Mouse (Mus musculus) layer of hippocampus, adult 2 months (tissue): ENCODE data around the gene Cd82. TPM values are rescaled to one million over a fixed set of nuclear protein-coding genes. Genes with fewer than 3 reads are reported as not detected.

Experiments used
- DNase-seq, 2 experiments: peaks; one replicate each; pipeline ENCODE4 v3.0.0; 2022; ENCODE audit warnings: low spot score in 2 of 2
- H3K27ac ChIP-seq: fragments of 200-600 bp; 2 replicates; pipeline ENCODE4 v1.8.1; 2022
- H3K4me3 ChIP-seq: fragments of 200-600 bp; 2 replicates; pipeline ENCODE4 v1.8.1; 2022; ENCODE audit warnings: mild to moderate bottlenecking
- CTCF ChIP-seq: fragments of 200-600 bp; conservative IDR thresholded peaks from 2 replicates; pipeline ENCODE4 v1.8.1; 2022; ENCODE audit warnings: antibody characterized with exemption, mild to moderate bottlenecking, moderate library complexity
- long read RNA-seq, 2 experiments: library from polyadenylated mRNA; stranded (forward); transcript quantifications; one replicate each; pipeline ENCODE4 v2.0.0; 2021; ENCODE audit warnings: borderline mapping rate in 2 of 2
- total RNA-seq, 2 experiments: library from RNA; stranded (reverse); gene quantifications; 2 replicates each; pipeline ENCODE4 v1.2.3; 2021

Gene Cd82
- total RNA-seq = 10 to 100 TPM; 17.2 to 17.9 TPM
- long read RNA-seq, experiment 1, partial matches to known transcripts = 0 of 3 reads
- long read RNA-seq, experiment 1, other reads (novel, unspliced or antisense) = 0 of 3 reads
- long read RNA-seq, experiment 2, transcript Cd82-201 (10 exons, 1,824 nt) = major isoform, 9 of 12 reads
- long read RNA-seq, experiment 2, partial matches to known transcripts = 1 of 12 reads
- long read RNA-seq, experiment 2, other reads (novel, unspliced or antisense) = 0 of 12 reads

GRCm38 (mm10) chr2:93462760-93463159 is at the start of gene Cd82:
TSS of gene Cd82 (minus strand) at chr2:93463140.
- Histone ChIP-seq H3K4me3 (peak within 1 kb of the TSS; percentile 61), H3K27ac (peak within 1 kb of the TSS; percentile 67)
- TF ChIP-seq CTCF = no peak
- DNase-seq = peak in 1 of 2 experiments; percentile 21

DNA sequence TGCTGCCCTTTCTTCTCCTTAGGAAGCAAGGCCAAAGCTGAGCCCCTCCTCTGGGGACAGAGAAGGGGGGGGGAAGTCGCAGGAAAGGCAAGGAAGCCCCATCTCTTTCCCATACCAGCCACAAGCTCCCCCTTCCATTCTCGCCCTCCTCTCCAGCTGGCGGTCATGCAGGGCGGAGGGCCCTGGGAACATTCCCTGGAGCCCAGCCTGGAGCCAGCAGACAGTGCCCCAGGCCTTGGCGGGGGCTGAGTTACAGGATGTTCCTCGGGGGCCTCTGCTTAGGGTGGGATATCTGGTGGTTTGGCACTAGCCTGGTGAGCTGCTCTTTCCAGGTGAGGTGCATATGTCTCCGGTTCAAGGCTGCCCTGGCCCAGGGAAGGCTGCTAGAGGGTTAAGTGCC is 49.2 kb upstream of the Cd82 start:
- H3K4me3 ChIP-seq = no peak overlapping the region
- no peak overlapping the region for H3K27ac ChIP-seq
- no peak for DNase-seq
- no peak for TF ChIP-seq CTCF

GRCm38 (mm10) chr2:93510839-93511238 is 47.9 kb upstream of the Cd82 start:
- Histone ChIP-seq H3K4me3 (no peak overlapping the region), H3K27ac (no peak overlapping the region)
- no peak for TF ChIP-seq CTCF
- DNase-seq = peak in 1 of 2 experiments; percentile 16

DNA sequence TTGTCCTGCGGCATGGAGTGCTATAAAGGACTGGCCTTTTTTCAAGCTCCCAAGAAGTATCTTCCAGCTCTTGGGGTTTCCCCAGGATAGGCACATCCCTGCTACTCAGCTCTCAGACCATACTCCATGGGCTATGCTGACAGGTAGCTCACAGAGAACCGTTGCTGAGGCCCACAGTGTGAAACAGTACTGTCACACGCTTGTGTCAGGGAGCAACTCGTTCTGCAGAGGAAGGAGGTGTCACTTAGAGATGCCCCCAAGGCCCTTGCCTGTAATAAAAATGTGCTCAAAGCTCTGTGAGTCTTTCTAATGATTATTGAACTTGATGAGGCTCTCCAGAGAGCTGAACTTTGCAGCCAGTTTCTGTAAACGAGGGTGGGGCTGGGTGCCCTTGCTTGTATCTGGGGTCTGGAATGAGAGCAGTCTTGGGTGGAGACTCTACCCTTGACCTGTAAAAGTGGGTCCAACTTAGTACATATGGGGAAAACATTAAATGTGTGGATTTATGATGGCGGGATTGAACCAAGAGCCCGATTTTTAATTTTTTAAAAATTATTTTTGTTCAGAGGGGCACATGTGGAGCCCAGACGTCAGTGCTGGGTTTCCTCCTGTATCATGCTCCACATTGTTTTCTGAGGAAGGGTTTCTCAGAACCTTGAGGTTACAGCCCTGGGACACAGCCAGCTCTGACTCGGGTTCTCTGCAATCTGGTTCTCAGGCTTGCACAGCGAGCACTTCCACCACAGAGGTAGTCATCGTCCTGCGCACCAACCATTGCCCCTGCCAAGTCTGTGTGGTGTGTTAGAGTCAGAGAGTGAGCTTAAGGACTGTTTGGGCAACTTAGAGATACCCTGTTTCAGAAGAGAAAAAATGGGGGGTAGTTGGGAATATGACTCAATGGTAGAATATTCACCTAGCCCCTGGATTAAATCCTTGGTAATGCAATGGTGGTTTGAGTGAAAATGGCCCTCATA is 47.1 kb upstream of the Cd82 start:
- no peak for DNase-seq
- Histone ChIP-seq H3K4me3 (no peak overlapping the region), H3K27ac (no peak overlapping the region)
- TF ChIP-seq CTCF = no peak

- no peak overlapping the region for H3K27ac ChIP-seq
- DNase-seq = no peak
- no peak for TF ChIP-seq CTCF
- H3K4me3 ChIP-seq = no peak overlapping the region
Observed at GRCm38 (mm10) chr2:93505091-93505490, 42.2 kb upstream of the Cd82 start.

- no peak for TF ChIP-seq CTCF
- Histone ChIP-seq H3K27ac (no peak overlapping the region), H3K4me3 (no peak overlapping the region)
- DNase-seq = peak in 1 of 2 experiments; percentile 14
Observed at GRCm38 (mm10) chr2:93503353-93503752, 40.4 kb upstream of the Cd82 start.

- TF ChIP-seq CTCF = no peak
- H3K4me3 ChIP-seq = no peak overlapping the region
- no peak overlapping the region for H3K27ac ChIP-seq
- DNase-seq = no peak
Observed at GRCm38 (mm10) chr2:93501303-93501702, 38.4 kb upstream of the Cd82 start.

GRCm38 (mm10) chr2:93497221-93497620 is 34.3 kb upstream of the Cd82 start:
- Histone ChIP-seq H3K27ac (no peak overlapping the region), H3K4me3 (no peak overlapping the region)
- DNase-seq = no peak
- TF ChIP-seq CTCF = no peak

DNA sequence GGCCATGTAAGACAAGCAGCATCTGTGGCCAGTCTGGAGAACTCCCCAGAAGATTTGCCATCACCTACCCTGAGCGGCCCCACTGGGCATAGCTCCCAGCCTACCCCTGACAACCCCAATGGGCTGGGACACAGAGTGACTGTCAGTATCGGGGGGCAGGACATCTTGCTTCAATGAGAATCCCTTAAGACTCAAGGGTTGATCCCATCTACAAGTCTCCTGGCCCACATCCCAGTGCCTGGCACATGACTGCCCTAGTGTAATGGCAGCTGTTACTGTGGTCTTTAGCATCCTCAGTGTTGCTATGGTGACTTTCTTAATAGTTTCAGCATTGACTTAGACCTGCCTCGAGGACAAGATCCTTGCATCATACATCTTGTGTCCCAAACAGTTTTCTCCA is 32.2 kb upstream of the Cd82 start:
- H3K4me3 ChIP-seq = no peak overlapping the region
- H3K27ac ChIP-seq = no peak overlapping the region
- DNase-seq = no peak
- no peak for TF ChIP-seq CTCF

DNA sequence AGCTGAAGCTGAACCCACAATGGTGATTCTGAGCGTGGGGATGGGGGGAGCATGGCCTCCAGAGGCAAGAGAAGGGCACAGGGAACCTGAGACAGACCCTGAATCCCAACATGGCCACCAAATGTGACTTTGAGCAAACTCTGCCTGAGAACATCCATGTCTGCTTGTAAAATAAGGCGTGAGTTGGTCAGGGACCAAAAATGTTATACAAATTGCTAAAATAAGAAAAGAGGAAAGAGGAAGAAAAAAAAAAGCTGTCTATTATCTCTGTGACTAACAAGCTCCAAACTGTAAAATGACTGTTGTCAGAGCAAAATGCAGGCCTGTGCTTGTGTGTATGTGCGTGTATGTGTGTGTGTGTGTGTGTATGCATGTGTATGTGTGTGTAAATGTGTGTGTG is 30.6 kb upstream of the Cd82 start:
- Histone ChIP-seq H3K4me3 (no peak overlapping the region), H3K27ac (no peak overlapping the region)
- no peak for DNase-seq
- no peak for TF ChIP-seq CTCF

GRCm38 (mm10) chr2:93490516-93490915 is 27.6 kb upstream of the Cd82 start:
- no peak overlapping the region for H3K4me3 ChIP-seq
- no peak overlapping the region for H3K27ac ChIP-seq
- DNase-seq = no peak
- no peak for TF ChIP-seq CTCF

- Histone ChIP-seq H3K27ac (no peak overlapping the region), H3K4me3 (no peak overlapping the region)
- no peak for TF ChIP-seq CTCF
Observed at GRCm38 (mm10) chr2:93488911-93489587, 26.1 kb upstream of the Cd82 start.

GRCm38 (mm10) chr2:93485459-93485858 is 22.5 kb upstream of the Cd82 start:
- no peak overlapping the region for H3K4me3 ChIP-seq
- no peak for DNase-seq
- no peak for TF ChIP-seq CTCF
- no peak overlapping the region for H3K27ac ChIP-seq

More at GRCm38 (mm10) chr2:93488911-93489587, 26.1 kb upstream of the Cd82 start:
- DNase-seq = no peak
